Comparison of ENCODE assay signal across 23 mouse cellular contexts in genomic region chr7:99969151-99969550, GRCm38 (mm10). TPM values are rescaled to one million over a fixed set of nuclear protein-coding genes. Genes with fewer than 3 reads are reported as not detected.
DNase-seq lines count a peak whose midpoint lies in the region; ATAC-seq and TF ChIP-seq lines count a peak whose summit lies in the region.
"Had no signal": no experiment of that assay in that cellular context is flagged by ENCODE, and none has a peak within 500 bp of the region (broad histone marks: within the 10 kb centered on the region; RNA-seq: fewer than 3 reads in every experiment).

No protein-coding gene starts in this region.

- ATAC-seq in heart, embryonic 12.5 days (ENCODE audit: insufficient number of reproducible peaks, low FRiP score) = no peak
- ATAC-seq: CD4-positive, CD25-positive, alpha-beta regulatory T cell, adult 4 months; midbrain, embryonic 13.5 days; Patski had no signal

- H3K9ac ChIP-seq in heart, embryonic 12.5 days = no peak overlapping the region
- H3K9ac ChIP-seq: midbrain, embryonic 13.5 days; neural tube, embryonic 13.5 days had no signal

- H3K27ac ChIP-seq in heart, embryonic 12.5 days (ENCODE audit: poor library complexity, severe bottlenecking) = no peak overlapping the region
- H3K27ac ChIP-seq in left cerebral cortex, adult 2 months = peak overlapping the region; percentile 55
- H3K27ac ChIP-seq: midbrain, embryonic 13.5 days had no signal

- no peaks in the 10 kb centered on the region for H3K36me3 ChIP-seq in heart, embryonic 12.5 days
- H3K36me3 ChIP-seq: midbrain, embryonic 13.5 days; neural tube, embryonic 13.5 days had no signal

- H3K9me3 ChIP-seq in heart, embryonic 12.5 days (replicated peaks) = no peaks in the 10 kb centered on the region
- H3K9me3 ChIP-seq: midbrain, embryonic 13.5 days; neural tube, embryonic 13.5 days had no signal

- no peak for TF ChIP-seq CTCF in left cerebral cortex, adult 2 months (IDR thresholded peaks at IDR 0.05)

- H3K27me3 ChIP-seq in heart, embryonic 12.5 days (replicated peaks) = no peaks in the 10 kb centered on the region
- H3K27me3 ChIP-seq: midbrain, embryonic 13.5 days; neural tube, embryonic 13.5 days; Patski had no signal

- H3K4me2 ChIP-seq in heart, embryonic 12.5 days = no peak overlapping the region
- H3K4me2 ChIP-seq: midbrain, embryonic 13.5 days; neural tube, embryonic 13.5 days had no signal

- 82% methylated on average over 4 of the region's 4 CpGs for WGBS in heart, embryonic 12.5 days

- intact Hi-C loops in left cerebral cortex, adult 2 months (cut with DNase I) = no loop called here
- intact Hi-C loops in left cerebral cortex, postnatal 14 days (cut with DNase I) = no loop called here

- peak; percentile 29 for DNase-seq in cerebellum, adult 11 months
- no peak for DNase-seq in cerebellum, adult 9-10 months
- peak; percentile 52 for DNase-seq in heart, adult 11 months
- DNase-seq in left cerebral cortex, adult 2 months (ENCODE audit: extremely low spot score in 1 of 2, low spot score in 2 of 2) = no peak
- no peak for DNase-seq in left cerebral cortex, postnatal 14 days (ENCODE audit: low spot score in 2 of 2)
- DNase-seq in thymus, adult 18-20 months = no peak
- DNase-seq in c-Kit-positive CD71-positive TER-119-positive erythroid progenitor cells, embryonic 14.5 days (ENCODE audit: low spot score) = no peak
- DNase-seq: adrenal gland, postnatal 14 days; gastrocnemius, postnatal 10 days; heart, adult 18-20 months; kidney, adult 2 months; kidney, postnatal 4 days; lung, postnatal 10 days; thymus, postnatal 36 days had no signal

- H3K4me1 ChIP-seq in heart, embryonic 12.5 days (replicated peaks) = peaks cover 41% of the 10 kb centered on the region

- H3K4me3 ChIP-seq in heart, embryonic 12.5 days = no peak overlapping the region
- H3K4me3 ChIP-seq in left cerebral cortex, adult 2 months = no peak overlapping the region
- H3K4me3 ChIP-seq: midbrain, embryonic 13.5 days; neural tube, embryonic 13.5 days had no signal

RNA-seq across cellular contexts. Expression of gene Rnf169, which starts 11.1 kb away (rescaled TPM):
- 4.3 and 4.5 TPM in 2 replicates for polyA plus RNA-seq in heart, embryonic 12.5 days (2016; fragmentation: Nextera tagmentation; extraction: Ambion mirVana)
- 10 to 100 TPM; 49.4 to 51.3 TPM for total RNA-seq in left cerebral cortex, adult 2 months (2021)
- 10 to 100 TPM; 39.3 to 52.1 TPM for total RNA-seq in left cerebral cortex, postnatal 14 days (2021)

RNA-seq across cellular contexts. Expression of gene Chrdl2, which starts 36.8 kb away (rescaled TPM):
- polyA plus RNA-seq in heart, embryonic 12.5 days (2016; fragmentation: Nextera tagmentation; extraction: Ambion mirVana) = 0.11 and 0.21 TPM in 2 replicates
- total RNA-seq in left cerebral cortex, adult 2 months (2021) = under 1 TPM; 0.34 to 0.49 TPM
- total RNA-seq in left cerebral cortex, postnatal 14 days (2021) = under 1 TPM in 1 of 2 experiments, not detected in 1; 0.32 TPM
- total RNA-seq: adrenal gland, postnatal 14 days; heart, adult 18-20 months; hematopoietic stem cell, adult 5-6 weeks; megakaryocyte progenitor cell, adult 5-6 weeks had no signal
- polyA plus RNA-seq: CD4-positive, CD25-positive, alpha-beta regulatory T cell, adult 4 months; heart, embryonic 16.5 days; liver, embryonic 16.5 days; midbrain, embryonic 13.5 days had no signal

Comparison
In these comparisons a context has a peak if more than half of its experiments do, and no peak if none do; other contexts are left out.
1. DNase-seq: peak in cerebellum, adult 11 months (single experiment) and heart, adult 11 months (single experiment); none in cerebellum, adult 9-10 months (single experiment), left cerebral cortex, adult 2 months (0 of 2), left cerebral cortex, postnatal 14 days (0 of 2), thymus, adult 18-20 months (0 of 2) and c-Kit-positive CD71-positive TER-119-positive erythroid progenitor cells, embryonic 14.5 days (single experiment).